Mouse (Mus musculus) midbrain, embryonic 12.5 days (tissue): ENCODE data around the gene Uqcr11. TPM values are rescaled to one million over a fixed set of nuclear protein-coding genes. Genes with fewer than 3 reads are reported as not detected.
A peak's percentile ranks its signal among the peaks of the same experiment; 100 is the strongest.

Experiments
- ATAC-seq: fragments of 200-750 bp; cut with Nextera tagmentation; 2 replicates; pipeline ENCODE4 v1.8.0; 2017; ENCODE audit warnings: low read depth, moderate TSS enrichment, moderate library complexity; ENCODE audit not compliant: low FRiP score
- H3K27ac ChIP-seq: fragments of 300-500 bp; sonication (generic); replicated peaks from 2 replicates; pipeline ENCODE4 v1.5.1; 2016; ENCODE audit warnings: mild to moderate bottlenecking
- H3K27me3 ChIP-seq: fragments of 300-500 bp; sonication (generic); 2 replicates; pipeline ENCODE4 v1.6.1; 2016; ENCODE audit warnings: mild to moderate bottlenecking
- H3K36me3 ChIP-seq: fragments of 300-500 bp; sonication (generic); 2 replicates; pipeline ENCODE4 v1.6.1; 2016
- H3K4me1 ChIP-seq: fragments of 300-500 bp; sonication (generic); 2 replicates; pipeline ENCODE4 v1.6.1; 2016
- H3K4me2 ChIP-seq: fragments of 300-500 bp; sonication (generic); replicated peaks from 2 replicates; pipeline ENCODE4 v1.6.1; 2016; ENCODE audit warnings: mild to moderate bottlenecking, moderate library complexity
- H3K4me3 ChIP-seq: fragments of 300-500 bp; sonication (generic); 2 replicates; pipeline ENCODE4 v1.5.1; 2016; ENCODE audit warnings: mild to moderate bottlenecking
- H3K9ac ChIP-seq: fragments of 300-500 bp; sonication (generic); replicated peaks from 2 replicates; pipeline ENCODE4 v1.6.1; 2016; ENCODE audit warnings: mild to moderate bottlenecking, moderate library complexity
- H3K9me3 ChIP-seq: fragments of 300-500 bp; sonication (generic); 2 replicates; pipeline ENCODE4 v1.6.1; 2016; ENCODE audit warnings: mild to moderate bottlenecking
- WGBS: fragments of 180-500 bp; shearing (Covaris S2); methylation state at CpG from one replicate; pipeline ENCODE4 v1.1.7; 2016; 5-methylcytosine and 5-hydroxymethylcytosine counted together
- polyA plus RNA-seq: library from polyadenylated mRNA; unstranded; fragments of >200 nt; fragmentation: Nextera tagmentation; extraction: Ambion mirVana; gene quantifications from 2 replicates; pipeline ENCODE4 v1.2.1, GENCODE M21; 2016

The Uqcr11 gene
- polyA plus RNA-seq, 1 experiment from 2014 or later, result 414 TPM

DNA sequence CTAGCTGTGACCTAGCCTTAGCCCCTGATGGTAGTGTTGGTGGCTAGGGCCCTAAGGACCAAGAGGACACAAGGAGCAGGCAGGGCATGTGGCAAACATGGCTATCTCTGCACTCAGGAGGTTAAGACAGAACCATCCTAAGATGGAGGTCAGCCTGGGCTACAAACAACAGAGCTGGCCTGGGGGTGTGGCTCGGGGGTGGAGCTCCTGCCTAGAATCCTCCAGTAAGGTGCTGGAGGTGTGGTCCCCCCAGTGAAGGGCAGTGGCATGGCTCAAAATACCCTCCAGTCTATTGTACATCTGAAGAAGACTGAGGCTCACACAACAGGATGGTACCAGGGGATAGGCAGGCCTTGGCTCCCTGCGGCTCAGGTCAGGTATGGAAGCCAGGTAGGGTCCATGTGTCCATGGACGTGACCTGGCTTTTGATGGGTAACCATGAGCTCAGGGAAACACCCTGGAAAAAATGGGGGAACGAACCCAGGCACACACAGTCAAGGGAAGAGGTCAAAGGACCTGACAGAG lies 22.5 kb downstream of the Uqcr11 start:
- 86% methylated on average over 4 of the region's 4 CpGs for WGBS
- peaks cover 55% of the 10 kb centered on the region for H3K36me3 ChIP-seq
- H3K4me3 ChIP-seq, result peak overlapping the region; percentile 99
- H3K4me1 ChIP-seq, result peaks cover 51% of the 10 kb centered on the region
- H3K27ac ChIP-seq, result 0 out of 2 replicates have a peak overlapping the region, but pooled peaks have one; percentile 98
- H3K4me2 ChIP-seq, result peak overlapping the region; percentile 91
- no peak for ATAC-seq
- peak overlapping the region; percentile 100 for H3K9ac ChIP-seq
- no peaks in the 10 kb centered on the region for H3K27me3 ChIP-seq
- H3K9me3 ChIP-seq, result no peaks in the 10 kb centered on the region

DNA sequence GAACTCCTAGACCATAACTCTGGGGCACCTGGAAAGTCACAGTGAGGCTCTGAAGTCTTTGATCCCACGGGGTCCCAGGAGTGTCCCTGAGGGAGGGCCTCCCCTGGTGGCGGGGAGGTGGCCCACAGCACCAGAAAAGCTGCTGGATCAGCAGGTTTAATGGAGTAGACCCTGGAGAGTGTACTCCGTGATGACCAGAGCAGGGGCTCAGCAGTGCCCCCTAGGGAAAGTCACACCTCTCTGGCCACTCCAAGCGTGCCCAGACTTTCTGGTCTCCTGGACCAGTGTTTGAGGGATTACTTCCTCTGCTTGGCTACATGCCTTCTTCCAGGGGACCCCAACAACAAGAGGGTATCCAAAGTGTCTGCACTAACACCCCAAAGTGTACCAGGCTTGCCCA lies 23.2 kb downstream of the Uqcr11 start:
- ATAC-seq, result no peak
- Histone ChIP-seq H3K9me3 (no peaks in the 10 kb centered on the region), H3K4me1 (peaks cover 47% of the 10 kb centered on the region), H3K36me3 (peaks cover 55% of the 10 kb centered on the region), H3K27me3 (no peaks in the 10 kb centered on the region), H3K9ac (peak overlapping the region; percentile 100), H3K27ac (no peak overlapping the region), H3K4me2 (peak overlapping the region; percentile 91), H3K4me3 (peak overlapping the region; percentile 99)
- WGBS, result 64% methylated on average over 4 of the region's 4 CpGs

DNA sequence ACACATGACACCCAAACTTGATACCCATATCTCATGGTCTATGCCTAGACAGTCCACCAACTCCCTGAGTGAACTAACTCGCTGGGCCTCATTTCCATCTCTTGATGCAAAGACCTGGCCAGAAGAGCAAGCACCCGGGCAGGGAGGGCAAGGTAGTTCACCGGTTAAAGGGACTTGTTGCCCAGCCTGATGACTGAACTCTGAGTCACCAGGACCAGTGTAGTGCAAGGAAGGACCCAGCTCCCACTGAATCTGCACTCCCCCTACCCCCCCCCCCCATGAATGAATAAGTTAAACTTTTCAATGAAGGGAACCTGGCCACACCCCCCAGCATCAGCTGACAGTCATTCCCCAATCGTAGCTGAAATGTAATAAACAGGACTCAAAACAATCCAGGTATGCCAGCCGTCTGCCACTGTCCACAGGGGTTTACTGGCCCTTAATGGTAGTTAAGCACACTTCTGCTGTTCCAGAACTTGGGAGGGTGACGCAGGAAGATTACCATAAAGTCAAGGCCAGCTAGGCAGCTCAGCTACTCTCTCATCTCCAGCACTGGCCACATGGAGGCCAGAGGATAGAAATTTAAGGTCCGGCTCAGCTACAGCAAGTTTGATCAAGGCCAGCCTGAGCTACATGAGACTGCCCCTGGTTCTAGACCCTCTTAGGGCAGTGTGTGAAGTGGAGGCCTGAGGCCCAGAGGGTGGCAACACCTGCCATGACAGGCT lies 23.8 kb downstream of the Uqcr11 start:
- H3K4me2 ChIP-seq, result peak overlapping the region; percentile 91
- ATAC-seq, result no peak
- no peak overlapping the region for H3K9ac ChIP-seq
- peaks cover 40% of the 10 kb centered on the region for H3K4me1 ChIP-seq
- 89% methylated on average over 7 of the region's 7 CpGs for WGBS
- peak overlapping the region; percentile 99; the same call in 1 of the 2 replicates for H3K4me3 ChIP-seq
- no peaks in the 10 kb centered on the region for H3K27me3 ChIP-seq
- H3K9me3 ChIP-seq, result no peaks in the 10 kb centered on the region
- no peak overlapping the region for H3K27ac ChIP-seq
- H3K36me3 ChIP-seq, result peaks cover 55% of the 10 kb centered on the region

DNA sequence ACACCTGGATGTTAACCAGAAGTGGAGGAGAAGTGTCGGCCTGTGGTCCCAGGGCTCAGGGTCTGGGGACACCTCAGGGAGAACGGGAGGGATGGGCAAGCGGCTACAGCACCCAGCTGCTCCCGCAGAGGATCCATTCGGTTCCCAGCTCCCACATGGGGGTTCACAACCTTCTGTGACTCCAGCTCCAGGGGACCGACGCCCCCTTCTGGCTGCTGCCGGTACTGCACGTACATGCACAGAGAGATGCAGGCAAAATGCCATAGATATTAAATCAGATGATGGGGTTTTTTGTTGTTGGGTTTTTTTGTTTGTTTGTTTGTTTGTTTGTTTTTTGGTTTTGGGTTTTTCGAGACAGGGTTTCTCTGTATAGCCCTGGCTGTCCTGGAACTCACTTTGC lies 28.9 kb downstream of the Uqcr11 start:
- Histone ChIP-seq H3K4me2 (no peak overlapping the region), H3K4me1 (peaks cover 11% of the 10 kb centered on the region; the same call in 1 of the 2 replicates), H3K27ac (no peak overlapping the region), H3K36me3 (peaks cover 31% of the 10 kb centered on the region), H3K9ac (no peak overlapping the region), H3K9me3 (no peaks in the 10 kb centered on the region), H3K27me3 (peaks cover 2% of the 10 kb centered on the region; the same call in 1 of the 2 replicates), H3K4me3 (no peak overlapping the region)
- no peak for ATAC-seq
- WGBS, result 53% methylated on average over 10 of the region's 10 CpGs

DNA sequence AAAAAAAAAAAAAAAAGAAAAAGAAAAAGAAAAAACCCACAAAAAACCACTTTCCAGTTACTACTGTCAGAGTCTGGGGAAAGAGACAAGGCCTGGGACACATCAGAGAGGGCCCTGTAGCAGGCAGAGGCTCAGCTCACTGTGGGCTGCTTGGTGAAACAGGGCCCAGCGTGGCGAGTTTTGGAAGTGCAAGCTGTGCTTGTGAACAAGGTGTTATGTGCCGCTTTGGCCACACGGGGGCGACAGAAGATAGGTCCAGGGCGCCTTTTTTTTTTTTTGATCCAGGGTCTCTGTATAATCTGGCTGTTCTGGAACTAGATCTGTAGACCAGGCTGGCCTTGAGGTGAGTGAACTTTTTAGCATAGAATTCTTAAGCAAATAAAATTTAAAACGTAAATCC lies 30.5 kb downstream of the Uqcr11 start:
- no peak overlapping the region for H3K4me3 ChIP-seq
- H3K27me3 ChIP-seq, result peaks cover 10% of the 10 kb centered on the region
- H3K4me2 ChIP-seq, result no peak overlapping the region
- no peak overlapping the region for H3K9ac ChIP-seq
- H3K36me3 ChIP-seq, result peaks cover 15% of the 10 kb centered on the region
- H3K4me1 ChIP-seq, result peaks cover 15% of the 10 kb centered on the region
- no peak overlapping the region for H3K27ac ChIP-seq
- no peak for ATAC-seq
- WGBS, result 3% methylated on average over 7 of the region's 7 CpGs
- H3K9me3 ChIP-seq, result no peaks in the 10 kb centered on the region

DNA sequence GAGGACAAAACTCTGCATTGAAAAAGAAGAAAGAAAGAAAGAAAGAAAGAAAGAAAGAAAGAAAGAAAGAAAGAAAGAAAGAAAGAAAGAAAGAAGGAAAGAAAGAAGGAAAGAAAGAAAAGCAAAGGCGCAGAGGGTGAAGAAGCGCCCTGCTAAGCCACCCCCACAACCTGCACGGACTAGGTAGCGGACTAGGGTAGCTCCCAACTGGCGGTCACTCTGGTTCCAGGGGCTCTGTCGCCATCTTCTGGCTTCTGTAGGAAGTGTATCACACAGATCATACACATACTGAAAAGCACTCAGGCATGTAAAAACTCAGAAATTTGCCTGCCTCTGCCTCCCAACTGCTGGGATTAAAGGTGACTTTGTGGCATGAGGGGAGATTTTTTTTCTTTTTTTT lies 32.6 kb downstream of the Uqcr11 start:
- H3K36me3 ChIP-seq, result no peaks in the 10 kb centered on the region
- H3K9ac ChIP-seq, result no peak overlapping the region
- H3K27me3 ChIP-seq, result peaks cover 10% of the 10 kb centered on the region
- peaks cover 9% of the 10 kb centered on the region; the same call in 1 of the 2 replicates for H3K4me1 ChIP-seq
- no peak overlapping the region for H3K27ac ChIP-seq
- no peak for ATAC-seq
- 18% methylated on average over 6 of the region's 6 CpGs for WGBS
- H3K4me3 ChIP-seq, result no peak overlapping the region
- no peak overlapping the region for H3K4me2 ChIP-seq
- no peaks in the 10 kb centered on the region for H3K9me3 ChIP-seq

DNA sequence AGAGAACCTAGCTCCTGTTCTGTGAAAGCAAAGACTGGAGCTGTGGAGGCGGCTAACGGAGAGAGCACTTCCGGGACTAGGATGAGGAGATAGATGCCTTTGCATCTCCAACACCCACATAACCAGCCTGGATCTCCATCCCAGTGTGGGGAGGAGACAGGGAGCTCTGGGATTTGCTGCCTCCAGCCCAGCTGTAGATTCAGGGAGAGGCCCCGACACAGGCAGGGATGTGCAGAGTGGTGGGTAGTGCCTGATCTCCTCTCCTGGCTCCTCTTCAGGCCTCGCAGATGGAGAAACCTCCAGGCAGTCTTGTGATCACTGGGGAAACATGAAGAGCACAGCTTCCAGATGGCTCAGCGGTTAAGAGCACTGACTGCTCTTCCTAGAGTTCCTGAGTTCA lies 33.9 kb downstream of the Uqcr11 start:
- H3K4me3 ChIP-seq, result no peak overlapping the region
- H3K4me2 ChIP-seq, result no peak overlapping the region
- no peak overlapping the region for H3K9ac ChIP-seq
- H3K27ac ChIP-seq, result no peak overlapping the region
- no peak for ATAC-seq
- H3K4me1 ChIP-seq, result peaks cover 9% of the 10 kb centered on the region; the same call in 1 of the 2 replicates
- 84% methylated on average over 6 of the region's 6 CpGs for WGBS
- peaks cover 10% of the 10 kb centered on the region for H3K27me3 ChIP-seq
- peaks cover 5% of the 10 kb centered on the region for H3K9me3 ChIP-seq
- H3K36me3 ChIP-seq, result no peaks in the 10 kb centered on the region

DNA sequence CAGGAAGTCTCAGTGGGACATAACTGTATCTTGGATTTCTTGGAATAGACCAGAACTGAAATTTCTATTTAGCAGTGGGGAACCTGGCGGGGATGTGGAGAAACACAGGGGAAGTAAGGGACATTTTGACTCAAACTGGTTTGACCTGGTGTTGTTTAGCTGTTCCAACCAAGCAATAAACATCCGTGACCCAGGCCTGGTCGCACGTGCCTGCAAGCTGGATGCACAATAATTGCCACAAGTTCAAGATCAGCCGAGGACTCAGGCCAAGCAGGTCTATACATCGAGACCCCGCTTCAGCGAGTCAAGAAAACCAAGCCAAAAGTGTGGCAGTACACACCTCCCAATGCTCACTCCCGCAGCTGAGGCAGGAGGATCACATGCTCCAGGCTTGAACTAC lies 34.6 kb downstream of the Uqcr11 start:
- H3K4me1 ChIP-seq, result peaks cover 9% of the 10 kb centered on the region; the same call in 1 of the 2 replicates
- H3K27me3 ChIP-seq, result peaks cover 15% of the 10 kb centered on the region
- WGBS, result 52% methylated on average over 9 of the region's 9 CpGs
- peaks cover 5% of the 10 kb centered on the region for H3K9me3 ChIP-seq
- peak overlapping the region; percentile 35 for H3K4me2 ChIP-seq
- ATAC-seq, result no peak
- H3K4me3 ChIP-seq, result 0 out of 2 replicates have a peak overlapping the region, but pooled peaks have one; percentile 13
- H3K9ac ChIP-seq, result 0 out of 2 replicates have a peak overlapping the region, but pooled peaks have one; percentile 12
- H3K27ac ChIP-seq, result peak overlapping the region; percentile 39; the same call in 1 of the 2 replicates
- H3K36me3 ChIP-seq, result no peaks in the 10 kb centered on the region

DNA sequence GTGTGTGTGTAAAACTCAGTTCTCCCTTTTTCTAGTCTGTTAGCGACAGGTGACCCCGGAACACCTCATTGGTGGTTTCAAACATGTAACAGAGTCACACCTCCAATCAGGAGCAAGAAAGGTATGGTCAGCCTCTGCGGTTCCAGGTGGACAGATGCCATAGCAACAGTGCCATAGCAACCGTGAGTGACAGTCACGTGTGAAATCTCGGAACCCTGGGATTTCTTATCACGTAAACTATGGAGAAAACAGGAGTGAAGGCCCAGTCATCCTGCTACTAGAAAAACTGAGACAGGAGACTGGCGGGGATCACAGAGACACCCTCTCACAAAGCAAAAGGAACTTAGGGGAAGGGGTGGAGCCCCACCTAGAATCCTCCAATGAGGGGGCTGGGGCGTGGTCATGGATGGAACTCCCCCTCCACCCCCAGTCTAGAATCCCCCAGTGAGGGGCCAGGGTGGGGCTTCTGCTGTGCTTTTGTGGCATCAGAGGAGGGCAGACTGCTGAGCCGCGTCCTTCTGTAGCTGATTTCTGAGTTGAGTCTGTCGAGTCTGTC lies 35.1 kb downstream of the Uqcr11 start:
- H3K27ac ChIP-seq, result peak overlapping the region; percentile 39; the same call in 1 of the 2 replicates
- peak overlapping the region; percentile 35 for H3K4me2 ChIP-seq
- H3K4me3 ChIP-seq, result 0 out of 2 replicates have a peak overlapping the region, but pooled peaks have one; percentile 13
- no peaks in the 10 kb centered on the region for H3K36me3 ChIP-seq
- WGBS, result 7% methylated on average over 12 of the region's 12 CpGs
- peaks cover 5% of the 10 kb centered on the region for H3K9me3 ChIP-seq
- peaks cover 9% of the 10 kb centered on the region; the same call in 1 of the 2 replicates for H3K4me1 ChIP-seq
- 0 out of 2 replicates have a peak overlapping the region, but pooled peaks have one; percentile 12 for H3K9ac ChIP-seq
- ATAC-seq, result peak; percentile 81
- H3K27me3 ChIP-seq, result peaks cover 16% of the 10 kb centered on the region

DNA sequence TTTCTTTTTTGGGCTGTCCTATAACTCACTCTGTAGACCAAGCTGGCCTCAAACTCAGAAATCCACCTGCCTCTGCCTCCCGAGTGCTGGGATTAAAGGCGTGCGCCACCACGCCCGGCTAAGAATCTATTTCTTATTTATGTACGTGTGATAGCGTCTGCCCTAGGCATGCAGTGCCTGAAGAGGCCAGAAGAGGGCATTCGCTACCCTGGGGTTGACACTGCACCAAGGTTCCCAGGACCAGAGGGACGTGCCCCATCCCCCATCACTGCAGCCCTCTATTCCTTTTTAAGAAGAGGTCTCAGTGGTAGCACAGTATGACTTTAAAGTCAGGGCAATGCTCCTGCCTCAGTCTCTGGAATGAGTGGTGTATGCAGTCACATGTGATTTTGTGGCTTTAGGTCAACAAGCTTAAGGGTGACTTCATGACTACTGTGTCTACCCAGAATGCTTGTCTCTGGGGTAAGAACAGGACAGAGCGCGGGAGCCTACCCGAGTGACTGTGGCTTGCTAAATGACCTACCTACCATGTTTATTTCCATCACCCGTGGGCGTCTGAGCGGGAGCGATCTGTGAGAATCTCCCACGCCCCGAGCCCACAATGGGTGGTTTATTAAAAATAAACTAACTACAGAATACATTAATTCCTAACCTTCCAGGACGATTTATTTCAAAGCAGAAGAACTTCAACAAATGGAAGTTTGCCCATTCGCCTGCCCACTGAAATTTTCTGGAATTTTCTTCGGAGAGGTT lies 36.5 kb downstream of the Uqcr11 start:
- H3K4me3 ChIP-seq, result no peak overlapping the region
- 83% methylated on average over 21 of the region's 21 CpGs for WGBS
- no peaks in the 10 kb centered on the region for H3K36me3 ChIP-seq
- H3K9ac ChIP-seq, result no peak overlapping the region
- peaks cover 5% of the 10 kb centered on the region for H3K9me3 ChIP-seq
- H3K27ac ChIP-seq, result no peak overlapping the region
- no peak for ATAC-seq
- H3K4me2 ChIP-seq, result no peak overlapping the region
- H3K4me1 ChIP-seq, result peaks cover 9% of the 10 kb centered on the region; the same call in 1 of the 2 replicates
- peaks cover 23% of the 10 kb centered on the region for H3K27me3 ChIP-seq

DNA sequence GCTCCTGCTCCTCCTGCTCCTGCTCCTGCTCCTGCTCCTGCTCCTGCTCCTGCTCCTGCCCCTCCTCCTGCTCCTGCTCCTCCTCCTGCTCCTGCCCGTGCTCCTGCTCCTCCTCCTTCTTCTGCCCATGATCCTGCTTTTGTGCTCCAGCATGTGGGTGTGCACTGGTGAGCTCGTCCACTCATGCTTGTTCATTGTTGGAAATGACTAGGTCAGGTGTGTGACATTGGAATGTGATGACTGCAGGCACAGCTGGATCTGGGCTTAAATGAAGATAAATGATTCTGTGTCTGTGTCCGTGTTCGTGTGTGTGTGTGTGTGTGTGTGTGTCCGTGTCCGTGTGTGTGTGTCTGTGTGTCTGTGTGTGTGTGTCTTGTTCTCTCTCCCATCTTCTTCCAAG lies 38.2 kb downstream of the Uqcr11 start:
- 84% methylated on average over 6 of the region's 6 CpGs for WGBS
- Histone ChIP-seq H3K27ac (no peak overlapping the region), H3K4me1 (peaks cover 16% of the 10 kb centered on the region), H3K4me2 (no peak overlapping the region), H3K9me3 (peaks cover 5% of the 10 kb centered on the region), H3K9ac (no peak overlapping the region), H3K4me3 (no peak overlapping the region), H3K27me3 (peaks cover 40% of the 10 kb centered on the region), H3K36me3 (no peaks in the 10 kb centered on the region)
- no peak for ATAC-seq
